Mouse (Mus musculus): ENCODE measurements at regions not wholly inside any gene's neighbourhood (a gene's known extent, or its start where the extent isn't known, plus 50 kb on each side); places are given as distances from the start of the nearest gene placed in this dataset.

GRCm38 (mm10) chr12:58559833-58560232 is 290.7 kb upstream of the Clec14a start:
- H3K9me3 ChIP-seq: no peaks in the 10 kb centered on the region
- ATAC-seq (ENCODE audit: low FRiP score): peak; percentile 57; the same call in 1 of the 2 replicates
- no peaks in the 10 kb centered on the region for H3K27me3 ChIP-seq
- H3K9ac ChIP-seq: no peak overlapping the region
- no peaks in the 10 kb centered on the region for H3K4me1 ChIP-seq
- no peak overlapping the region for H3K4me3 ChIP-seq (replicated peaks)
- H3K36me3 ChIP-seq (replicated peaks): no peaks in the 10 kb centered on the region
- no peak overlapping the region for H3K4me2 ChIP-seq
- 14% methylated on average over 1 of the region's 1 CpGs for WGBS
- H3K27ac ChIP-seq: no peak overlapping the region

- Histone ChIP-seq H3K27ac (no peak overlapping the region), H3K4me1 (no peaks in the 10 kb centered on the region), H3K4me3 (replicated peaks) (no peak overlapping the region), H3K9ac (no peak overlapping the region), H3K27me3 (no peaks in the 10 kb centered on the region), H3K9me3 (no peaks in the 10 kb centered on the region), H3K4me2 (no peak overlapping the region), H3K36me3 (replicated peaks) (no peaks in the 10 kb centered on the region)
- 80% methylated on average over 4 of the region's 4 CpGs for WGBS
- no peak for ATAC-seq (ENCODE audit: low FRiP score)
Observed at GRCm38 (mm10) chr12:58557261-58557660, 288.2 kb upstream of the Clec14a start.

GRCm38 (mm10) chr12:58556741-58557140 is 287.7 kb upstream of the Clec14a start:
- no peaks in the 10 kb centered on the region for H3K36me3 ChIP-seq (replicated peaks)
- H3K4me1 ChIP-seq: no peaks in the 10 kb centered on the region; the same call in 1 of the 2 replicates
- no peak overlapping the region for H3K4me3 ChIP-seq (replicated peaks)
- 80% methylated on average over 4 of the region's 4 CpGs for WGBS
- no peaks in the 10 kb centered on the region for H3K9me3 ChIP-seq
- no peak for ATAC-seq (ENCODE audit: low FRiP score)
- H3K9ac ChIP-seq: no peak overlapping the region
- no peaks in the 10 kb centered on the region for H3K27me3 ChIP-seq
- H3K4me2 ChIP-seq: no peak overlapping the region
- no peak overlapping the region for H3K27ac ChIP-seq

GRCm38 (mm10) chr12:58556060-58556459 is 287.0 kb upstream of the Clec14a start:
- H3K4me2 ChIP-seq: no peak overlapping the region
- no peak overlapping the region for H3K27ac ChIP-seq
- WGBS: 89% methylated on average over 1 of the region's 1 CpGs
- ATAC-seq (ENCODE audit: low FRiP score): no peak
- H3K4me1 ChIP-seq: peaks cover 4% of the 10 kb centered on the region; the same call in 1 of the 2 replicates
- H3K9me3 ChIP-seq: no peaks in the 10 kb centered on the region
- H3K27me3 ChIP-seq: no peaks in the 10 kb centered on the region
- no peak overlapping the region for H3K4me3 ChIP-seq (replicated peaks)
- H3K36me3 ChIP-seq (replicated peaks): no peaks in the 10 kb centered on the region
- no peak overlapping the region for H3K9ac ChIP-seq

GRCm38 (mm10) chr12:58550859-58551761 is 282.0 kb upstream of the Clec14a start:
- Histone ChIP-seq H3K27me3 (no peaks in the 10 kb centered on the region), H3K4me1 (peaks cover 15% of the 10 kb centered on the region), H3K9me3 (no peaks in the 10 kb centered on the region), H3K27ac (peak overlapping the region; percentile 42; the same call in 1 of the 2 replicates), H3K36me3 (replicated peaks) (no peaks in the 10 kb centered on the region), H3K4me3 (replicated peaks) (no peak overlapping the region), H3K4me2 (peak overlapping the region; percentile 30), H3K9ac (no peak overlapping the region)
- peak; percentile 67; the same call in 1 of the 2 replicates for ATAC-seq (ENCODE audit: low FRiP score)
- WGBS: 8% methylated on average over 9 of the region's 9 CpGs

GRCm38 (mm10) chr12:58545832-58546538 is 276.9 kb upstream of the Clec14a start:
- WGBS: 73% methylated on average over 4 of the region's 4 CpGs
- Histone ChIP-seq H3K27ac (no peak overlapping the region), H3K36me3 (replicated peaks) (no peaks in the 10 kb centered on the region), H3K4me3 (replicated peaks) (no peak overlapping the region), H3K27me3 (no peaks in the 10 kb centered on the region), H3K4me1 (peaks cover 11% of the 10 kb centered on the region), H3K4me2 (no peak overlapping the region), H3K9me3 (no peaks in the 10 kb centered on the region), H3K9ac (no peak overlapping the region)
- ATAC-seq (ENCODE audit: low FRiP score): peak; percentile 57; the same call in 1 of the 2 replicates

- WGBS: 83% methylated on average over 4 of the region's 4 CpGs
- ATAC-seq (ENCODE audit: low FRiP score): no peak
Observed at GRCm38 (mm10) chr12:58544862-58545261, 275.8 kb upstream of the Clec14a start.

GRCm38 (mm10) chr12:58538305-58538719 is 269.2 kb upstream of the Clec14a start:
- Histone ChIP-seq H3K4me2 (no peak overlapping the region), H3K4me3 (replicated peaks) (no peak overlapping the region), H3K27me3 (no peaks in the 10 kb centered on the region), H3K9ac (no peak overlapping the region), H3K9me3 (no peaks in the 10 kb centered on the region), H3K36me3 (replicated peaks) (no peaks in the 10 kb centered on the region), H3K4me1 (no peaks in the 10 kb centered on the region), H3K27ac (no peak overlapping the region)
- 77% methylated on average over 5 of the region's 5 CpGs for WGBS
- no peak for ATAC-seq (ENCODE audit: low FRiP score)

More at GRCm38 (mm10) chr12:58544862-58545261, 275.8 kb upstream of the Clec14a start:
- H3K4me3 ChIP-seq (replicated peaks): no peak overlapping the region
- no peak overlapping the region for H3K4me2 ChIP-seq
- no peaks in the 10 kb centered on the region for H3K36me3 ChIP-seq (replicated peaks)
- no peaks in the 10 kb centered on the region for H3K27me3 ChIP-seq
- no peak overlapping the region for H3K27ac ChIP-seq
- no peaks in the 10 kb centered on the region; the same call in 1 of the 2 replicates for H3K4me1 ChIP-seq
- H3K9ac ChIP-seq: no peak overlapping the region
- H3K9me3 ChIP-seq: no peaks in the 10 kb centered on the region

GRCm38 (mm10) chr12:58537833-58538232 is 268.7 kb upstream of the Clec14a start:
- 76% methylated on average over 7 of the region's 8 CpGs for WGBS
- H3K27me3 ChIP-seq: no peaks in the 10 kb centered on the region
- no peaks in the 10 kb centered on the region for H3K36me3 ChIP-seq (replicated peaks)
- no peak for ATAC-seq (ENCODE audit: low FRiP score)
- no peaks in the 10 kb centered on the region for H3K9me3 ChIP-seq
- H3K9ac ChIP-seq: no peak overlapping the region
- H3K4me1 ChIP-seq: no peaks in the 10 kb centered on the region
- H3K4me3 ChIP-seq (replicated peaks): no peak overlapping the region
- H3K27ac ChIP-seq: no peak overlapping the region
- H3K4me2 ChIP-seq: no peak overlapping the region

GRCm38 (mm10) chr12:58536381-58536992 is 267.4 kb upstream of the Clec14a start:
- Histone ChIP-seq H3K36me3 (replicated peaks) (no peaks in the 10 kb centered on the region), H3K4me1 (no peaks in the 10 kb centered on the region), H3K9me3 (no peaks in the 10 kb centered on the region), H3K9ac (no peak overlapping the region), H3K4me3 (replicated peaks) (no peak overlapping the region), H3K27me3 (no peaks in the 10 kb centered on the region), H3K27ac (no peak overlapping the region), H3K4me2 (no peak overlapping the region)
- 60% methylated on average over 7 of the region's 7 CpGs for WGBS
- peak; percentile 53; the same call in 1 of the 2 replicates for ATAC-seq (ENCODE audit: low FRiP score)

GRCm38 (mm10) chr12:58530306-58530705 is 261.2 kb upstream of the Clec14a start:
- Histone ChIP-seq H3K9ac (no peak overlapping the region), H3K4me3 (replicated peaks) (no peak overlapping the region), H3K4me2 (no peak overlapping the region), H3K36me3 (replicated peaks) (no peaks in the 10 kb centered on the region), H3K9me3 (no peaks in the 10 kb centered on the region), H3K27me3 (no peaks in the 10 kb centered on the region), H3K27ac (no peak overlapping the region), H3K4me1 (peaks cover 3% of the 10 kb centered on the region; the same call in 1 of the 2 replicates)
- no peak for ATAC-seq (ENCODE audit: low FRiP score)
- 48% methylated on average over 3 of the region's 3 CpGs for WGBS

GRCm38 (mm10) chr12:58516800-58517199 is 247.7 kb upstream of the Clec14a start:
- Histone ChIP-seq H3K27ac (no peak overlapping the region), H3K9ac (no peak overlapping the region), H3K4me2 (no peak overlapping the region), H3K9me3 (no peaks in the 10 kb centered on the region), H3K4me3 (replicated peaks) (no peak overlapping the region), H3K36me3 (replicated peaks) (no peaks in the 10 kb centered on the region), H3K27me3 (no peaks in the 10 kb centered on the region), H3K4me1 (peaks cover 12% of the 10 kb centered on the region)
- no peak for ATAC-seq (ENCODE audit: low FRiP score)
- WGBS: 70% methylated on average over 1 of the region's 1 CpGs
